Mouse (Mus musculus): ENCODE measurements around the gene Olfr392. TPM values are rescaled to one million over a fixed set of nuclear protein-coding genes. Genes with fewer than 3 reads are reported as not detected.

The Olfr392 gene
- total RNA-seq (2022): not detected

DNA sequence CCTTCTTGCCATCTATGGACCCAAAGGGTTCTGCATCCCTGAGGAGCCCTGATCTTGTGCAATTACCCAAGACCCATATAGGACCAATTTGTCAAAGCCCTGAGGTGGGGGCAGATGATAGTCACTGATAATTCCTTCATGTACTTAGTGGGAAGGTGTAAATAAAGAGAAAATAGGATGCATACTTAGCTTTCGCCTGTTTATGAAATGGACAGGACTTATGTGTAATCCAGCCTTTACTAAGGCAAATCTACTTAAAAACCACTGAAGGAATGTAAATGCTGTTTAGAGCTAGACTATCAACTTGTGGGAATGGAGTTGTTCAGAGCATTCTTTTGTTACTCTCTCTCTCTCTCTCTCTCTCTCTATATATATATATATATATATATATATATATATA lies at the start of gene Olfr392:
Gene Olfr392 (minus strand): TSS at position 101 of the 400 bp plus-strand sequence.
- no peak for DNase-seq (ENCODE audit: low spot score in 2 of 2)

DNA sequence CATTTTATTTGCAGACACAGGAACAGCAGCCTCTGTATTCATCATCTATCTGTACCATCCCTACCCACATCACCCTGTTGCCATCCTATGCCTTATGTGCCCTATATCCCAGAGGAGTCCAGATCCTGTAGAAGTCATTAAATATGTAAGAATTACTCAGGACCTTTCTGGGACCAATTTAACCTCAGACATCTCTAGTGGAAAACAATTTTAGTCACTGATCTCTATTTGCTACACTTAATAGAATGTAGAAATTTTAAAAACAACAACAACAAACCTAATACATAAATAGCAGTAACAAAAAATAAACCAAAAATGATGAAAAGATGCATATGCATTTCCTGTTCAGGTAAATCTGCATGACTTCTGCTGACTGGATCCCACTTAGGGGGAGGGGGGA lies 34.5 kb upstream of the Olfr392 start, which contains the start of gene Olfr393:
Gene Olfr393 (minus strand): TSS at position 101 of the 400 bp plus-strand sequence.
- DNase-seq (ENCODE audit: low spot score in 2 of 2): no peak

DNA sequence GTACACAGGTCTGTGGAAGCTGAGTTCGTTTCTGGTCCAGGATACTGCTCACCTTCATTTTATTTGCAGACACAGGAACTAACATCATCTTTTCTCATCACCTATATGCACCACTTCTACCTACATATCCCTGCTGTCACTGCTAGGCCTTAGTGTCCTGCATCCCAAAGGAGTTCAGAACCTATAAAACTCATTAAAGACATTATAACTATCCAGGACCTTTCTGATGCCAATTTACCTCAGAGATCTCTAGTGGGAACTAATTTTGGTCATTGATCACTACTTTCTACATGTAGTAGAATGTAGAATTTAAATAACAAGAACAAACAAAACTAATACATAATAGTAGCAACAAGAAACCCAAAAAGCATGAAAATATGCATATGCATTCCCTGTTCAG lies 13.9 kb downstream of the Olfr392 start, which contains the start of gene Olfr391-ps:
Gene Olfr391-ps (minus strand): TSS at position 101 of the 400 bp plus-strand sequence.
- no peak for DNase-seq (ENCODE audit: low spot score in 2 of 2)

- DNase-seq (ENCODE audit: low spot score in 2 of 2): no peak
These were observed 34.2 kb downstream of the Olfr392 start, which contains the start of gene Olfr390 for GRCm38 (mm10) chr11:73782664-73783063. TSS of gene Olfr390 (plus strand) at chr11:73782964.

DNA sequence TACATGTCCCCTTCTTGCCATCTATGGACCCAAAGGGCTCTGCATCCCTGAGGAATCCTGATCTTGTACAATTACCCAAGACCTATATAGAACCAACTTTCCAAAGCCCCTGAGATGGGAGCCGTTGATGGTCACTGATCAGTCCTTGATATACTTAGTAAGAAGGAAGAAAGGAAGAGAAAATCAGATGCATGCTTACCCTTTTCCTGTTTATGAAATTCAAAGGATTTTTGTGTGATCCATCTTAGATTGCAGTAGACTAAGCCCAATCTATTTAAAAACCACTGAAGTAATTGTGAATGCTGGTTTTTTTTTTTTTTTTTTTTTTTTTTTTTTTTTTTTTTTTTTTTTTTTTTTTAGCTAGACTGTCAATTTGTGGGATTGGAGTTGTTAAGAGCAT lies 36.2 kb downstream of the Olfr392 start, which contains the start of gene Olfr389:
Gene Olfr389 (minus strand): TSS at position 101 of the 400 bp plus-strand sequence.
- no peak for DNase-seq (ENCODE audit: low spot score in 2 of 2)

Other genes starting within 250 kb of the Olfr392 start
- not detected for gene Olfr385, start 224.0 kb downstream of the Olfr392 start, total RNA-seq (2022)
- not detected for gene Olfr384, start 218.5 kb downstream of the Olfr392 start, total RNA-seq (2022)
- gene Zfp735, start 128.3 kb downstream of the Olfr392 start, total RNA-seq (2022): not detected
- not detected for gene Olfr389, start 36.3 kb downstream of the Olfr392 start, total RNA-seq (2022)
- gene Olfr390, start 34.1 kb downstream of the Olfr392 start, total RNA-seq (2022): not detected
- gene Olfr391-ps, start 14.0 kb downstream of the Olfr392 start, total RNA-seq (2022): not detected
- not detected for gene Olfr393, start 34.4 kb upstream of the Olfr392 start, total RNA-seq (2022)
- gene Olfr394, start 73.7 kb upstream of the Olfr392 start, total RNA-seq (2022): not detected
- gene Olfr395, start 92.2 kb upstream of the Olfr392 start, total RNA-seq (2022): not detected
- not detected for gene Olfr23, start 119.6 kb upstream of the Olfr392 start, total RNA-seq (2022)
- gene Olfr397, start 143.8 kb upstream of the Olfr392 start, total RNA-seq (2022): not detected
- gene Olfr398, start 173.4 kb upstream of the Olfr392 start, total RNA-seq (2022): not detected
- gene Olfr139, start 239.5 kb upstream of the Olfr392 start, total RNA-seq (2022): not detected
- gene Olfr399, start 239.6 kb upstream of the Olfr392 start, total RNA-seq (2022): not detected